Mouse (Mus musculus) bone marrow, adult 2 months (tissue): Measurements from ENCODE around the gene Cbx7.

Source experiments
- CTCF ChIP-seq: fragments of 200-500 bp; IDR thresholded peaks from 2 replicates; pipeline ENCODE4 v1.5.1; 2011; ENCODE audit warnings: low read length, control low read depth; ENCODE audit not compliant: control insufficient read depth, insufficient read depth
- POLR2A ChIP-seq: fragments of 200-500 bp; IDR thresholded peaks from 2 replicates; pipeline ENCODE4 v1.6.1; 2011; ENCODE audit warnings: low read depth, mild to moderate bottlenecking, control low read depth, low read length, borderline replicate concordance; ENCODE audit not compliant: control insufficient read depth

DNA sequence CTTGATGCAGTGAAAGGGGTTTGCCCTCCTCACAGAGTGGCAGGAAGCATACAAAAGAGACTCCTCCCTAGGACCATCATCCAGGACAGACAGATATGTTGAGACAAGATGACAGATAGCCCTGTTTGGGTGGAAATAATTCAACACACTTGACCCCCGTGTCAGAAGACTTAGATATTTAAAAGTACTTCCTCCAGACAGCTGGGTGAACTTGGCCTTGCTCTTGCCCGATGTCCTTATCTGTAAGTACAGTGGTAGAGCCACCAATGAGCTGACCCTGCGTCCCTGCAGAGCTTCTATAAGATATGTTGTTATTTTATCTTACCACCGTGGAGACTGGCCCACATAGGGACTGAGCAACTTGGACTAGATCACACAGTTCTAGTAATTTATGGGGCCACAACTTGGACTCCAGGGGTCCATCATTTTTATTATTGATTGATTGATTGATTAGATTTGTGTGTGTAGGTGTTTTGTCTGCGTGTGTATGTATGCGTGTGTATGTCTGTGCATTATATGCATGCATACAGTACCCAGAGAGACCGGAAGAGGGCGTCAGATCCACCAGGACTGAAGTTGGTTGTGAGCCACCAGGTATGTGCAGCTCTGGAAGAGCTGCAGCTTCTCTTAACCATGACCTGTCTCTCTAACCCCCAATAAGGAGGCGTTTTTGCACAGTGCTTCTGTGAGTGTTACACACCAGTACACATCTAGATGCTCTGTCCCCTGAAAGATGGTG, 45.8 kb upstream of the Cbx7 start:
- TF ChIP-seq CTCF (no peak), POLR2A (no peak)
